Mouse (Mus musculus) neutrophil, adult 83 days (primary cell): ENCODE results near the gene Xkr7. TPM values are rescaled to one million over a fixed set of nuclear protein-coding genes. Genes with fewer than 3 reads are reported as not detected.

Experiments used
- total RNA-seq, 2 experiments: library from RNA; stranded (reverse); gene quantifications; one replicate each; pipeline ENCODE4 v1.2.4; 2023

The Xkr7 gene
- not detected for total RNA-seq

DNA sequence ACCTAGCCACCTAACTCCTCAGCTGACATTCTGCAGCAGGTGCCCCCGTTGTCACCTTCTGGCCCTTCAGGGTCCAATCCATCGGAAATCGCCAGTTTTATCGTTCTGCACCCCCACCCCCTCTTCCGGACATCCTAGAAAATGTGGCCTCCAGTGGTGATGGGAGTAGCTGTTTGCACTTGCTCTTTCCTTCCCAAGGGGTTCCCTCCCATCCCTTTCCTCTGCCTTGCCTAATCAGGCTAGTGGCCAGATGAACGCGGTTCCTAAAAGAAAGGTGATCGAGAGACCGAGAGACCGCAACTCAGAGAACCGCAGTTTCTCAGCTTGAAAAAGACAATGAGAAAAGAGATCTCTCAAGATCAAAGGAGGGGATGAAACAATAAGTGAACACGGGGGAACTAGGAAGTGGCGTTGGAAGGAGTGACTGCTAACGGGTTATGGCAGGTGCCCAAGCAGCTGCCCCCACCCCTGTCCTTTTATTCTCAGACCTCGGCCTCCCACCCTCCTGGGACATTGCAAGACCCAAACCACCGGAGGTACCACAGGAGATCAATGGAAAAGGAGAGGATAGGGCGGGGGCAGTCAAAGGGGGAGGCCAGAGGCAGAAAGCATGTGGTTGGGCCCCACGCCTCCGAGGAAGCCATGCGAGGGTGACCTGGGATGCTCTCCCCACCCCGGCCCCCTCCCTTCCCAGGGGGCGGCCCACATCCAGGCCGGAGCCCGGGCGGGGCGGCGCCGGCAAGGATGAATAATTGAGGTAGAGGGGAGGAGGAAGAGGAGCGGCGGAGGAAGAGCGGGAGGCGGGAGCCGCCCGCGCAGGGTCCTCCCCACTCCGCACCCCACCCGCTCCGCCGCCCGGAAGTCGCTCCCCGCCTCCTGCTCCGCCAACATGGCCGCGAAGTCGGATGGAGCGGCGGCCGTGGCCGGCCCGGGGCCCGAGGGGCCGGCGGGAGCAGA lies at the start of gene Xkr7:
Gene Xkr7 (plus strand): TSS at position 727 of the 957 bp plus-strand sequence.

DNA sequence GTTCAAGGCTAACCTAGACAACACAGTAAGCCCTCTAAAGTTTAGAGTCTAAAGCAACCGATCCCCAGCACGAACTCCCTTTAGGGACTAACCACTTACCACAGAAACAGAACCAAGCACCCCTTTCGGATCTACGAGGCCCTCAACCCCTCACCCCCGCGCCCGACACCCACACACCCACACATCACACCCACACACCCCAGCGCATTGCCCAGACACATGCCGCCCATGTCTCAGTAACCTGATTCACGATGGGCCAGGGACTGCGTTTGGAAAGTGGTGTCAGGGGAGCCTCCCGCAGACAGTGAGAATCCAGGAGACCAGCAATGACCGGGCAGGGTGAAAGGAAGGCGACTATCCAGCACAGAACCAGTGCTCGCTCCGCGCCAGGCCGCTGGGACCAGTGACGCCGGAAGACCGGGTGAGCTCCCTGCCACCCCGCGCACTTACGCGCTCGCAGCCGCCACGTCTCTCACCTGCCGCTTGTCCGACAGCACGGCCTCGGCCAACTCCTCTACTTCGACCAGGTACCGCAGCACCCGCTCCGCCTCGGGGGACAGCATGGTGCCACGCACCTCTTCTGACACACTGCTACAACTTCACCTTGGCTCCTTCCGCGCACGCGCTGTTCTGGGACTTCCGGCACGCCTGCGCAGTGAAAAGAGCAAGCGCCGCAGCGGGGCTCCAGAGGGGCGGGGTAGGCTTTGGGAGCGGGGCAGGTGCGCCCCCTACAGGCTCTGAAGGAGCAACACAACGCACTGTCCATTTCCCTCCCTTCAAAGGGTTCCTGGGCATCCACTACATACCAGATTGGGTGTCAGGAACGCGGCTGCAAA lies 16.7 kb upstream of the Xkr7 start, which contains the start of gene Pdrg1:
Gene Pdrg1 (minus strand): TSS at position 670 of the 836 bp plus-strand sequence.

DNA sequence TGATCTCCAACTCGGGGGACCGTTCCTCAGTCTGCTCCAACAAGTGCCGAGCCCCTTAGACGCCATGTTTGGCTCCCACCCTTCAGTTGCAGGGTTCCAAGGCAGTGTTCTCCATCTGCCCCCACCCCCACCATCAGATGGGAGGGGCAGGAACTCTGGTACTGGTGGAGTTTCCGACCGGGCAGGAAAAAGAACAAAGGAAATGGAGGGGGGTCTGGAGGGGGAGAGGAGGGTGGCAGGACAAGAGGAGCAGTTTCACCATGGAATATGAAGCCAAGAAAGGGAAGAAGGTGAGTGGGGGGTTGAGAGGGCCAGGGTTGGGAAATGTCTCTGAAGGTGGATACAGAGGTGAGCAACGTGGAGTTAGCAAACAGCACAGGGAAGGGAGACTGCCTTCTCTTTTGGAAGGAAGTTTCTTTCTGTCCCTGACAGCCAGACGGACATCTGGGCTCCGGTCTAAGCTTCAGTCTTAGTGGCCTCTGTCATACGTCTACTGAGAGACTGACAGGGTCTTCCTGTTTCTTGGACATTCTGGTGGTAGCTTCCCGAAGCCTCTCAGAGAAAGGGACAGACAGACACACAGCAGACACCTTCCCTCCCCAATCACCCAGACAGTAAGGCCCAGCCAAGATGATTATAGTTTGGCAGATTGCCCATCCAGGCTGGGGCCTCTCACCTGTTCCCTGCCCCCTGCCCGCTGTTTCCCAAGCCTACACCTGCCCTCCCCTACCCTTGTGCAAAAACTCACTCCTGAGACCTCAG lies 34.3 kb downstream of the Xkr7 start, which contains the start of gene Ccm2l:
Gene Ccm2l (plus strand): TSS at position 209 of the 762 bp plus-strand sequence.

Other genes with a start within 250 kb of the Xkr7 start
- gene Bcl2l1, start 200.1 kb upstream of the Xkr7 start, total RNA-seq, result 10 to 100 TPM; 23.5 to 26.7 TPM
- gene Tpx2, start 183.9 kb upstream of the Xkr7 start, total RNA-seq, result 10 to 100 TPM; 56.2 to 59.7 TPM
- gene Mylk2, start 120.5 kb upstream of the Xkr7 start, total RNA-seq, result not detected
- not detected for gene Foxs1, start 98.6 kb upstream of the Xkr7 start, total RNA-seq
- not detected for gene Dusp15, start 80.2 kb upstream of the Xkr7 start, total RNA-seq
- gene Ttll9, start 69.4 kb upstream of the Xkr7 start, total RNA-seq, result not detected
- gene Pdrg1, start 16.4 kb upstream of the Xkr7 start, total RNA-seq, result 10 to 100 TPM; 14.9 to 16.5 TPM
- gene Ccm2l, start 34.1 kb downstream of the Xkr7 start, total RNA-seq, result 1 to 10 TPM; 1.3 to 1.4 TPM
- gene Hck, start 76.6 kb downstream of the Xkr7 start, total RNA-seq, result 100 to 1,000 TPM; 205 to 228 TPM
- 10 to 100 TPM; 78.1 to 88.5 TPM for gene Tm9sf4, start 129.5 kb downstream of the Xkr7 start, total RNA-seq
- 1 to 10 TPM; 5.0 to 5.7 TPM for gene Tspyl3, start 193.6 kb downstream of the Xkr7 start, total RNA-seq
- gene Plagl2, start 209.6 kb downstream of the Xkr7 start, total RNA-seq, result 10 to 100 TPM; 32.9 to 34.9 TPM
- gene Pofut1, start 209.7 kb downstream of the Xkr7 start, total RNA-seq, result 10 to 100 TPM; 20.7 to 21.7 TPM